Mouse (Mus musculus): ENCODE measurements around the gene Gm10722.
"Not testable (repeated sequence)": the region's sequence is repeated elsewhere in the genome, so short reads cannot be mapped to it uniquely, and the experiment has no call there.

Gm10722 gene

GRCm38 (mm10) chr9:3026136-3026535, 25.4 kb downstream of the Gm10722 start:
- not testable (repeated sequence) for DNase-seq

- not testable (repeated sequence) for DNase-seq
Observed at GRCm38 (mm10) chr9:3026741-3027140, 26.0 kb downstream of the Gm10722 start.

- not testable (repeated sequence) for DNase-seq
Observed at GRCm38 (mm10) chr9:3027200-3027599, 26.5 kb downstream of the Gm10722 start.

DNA sequence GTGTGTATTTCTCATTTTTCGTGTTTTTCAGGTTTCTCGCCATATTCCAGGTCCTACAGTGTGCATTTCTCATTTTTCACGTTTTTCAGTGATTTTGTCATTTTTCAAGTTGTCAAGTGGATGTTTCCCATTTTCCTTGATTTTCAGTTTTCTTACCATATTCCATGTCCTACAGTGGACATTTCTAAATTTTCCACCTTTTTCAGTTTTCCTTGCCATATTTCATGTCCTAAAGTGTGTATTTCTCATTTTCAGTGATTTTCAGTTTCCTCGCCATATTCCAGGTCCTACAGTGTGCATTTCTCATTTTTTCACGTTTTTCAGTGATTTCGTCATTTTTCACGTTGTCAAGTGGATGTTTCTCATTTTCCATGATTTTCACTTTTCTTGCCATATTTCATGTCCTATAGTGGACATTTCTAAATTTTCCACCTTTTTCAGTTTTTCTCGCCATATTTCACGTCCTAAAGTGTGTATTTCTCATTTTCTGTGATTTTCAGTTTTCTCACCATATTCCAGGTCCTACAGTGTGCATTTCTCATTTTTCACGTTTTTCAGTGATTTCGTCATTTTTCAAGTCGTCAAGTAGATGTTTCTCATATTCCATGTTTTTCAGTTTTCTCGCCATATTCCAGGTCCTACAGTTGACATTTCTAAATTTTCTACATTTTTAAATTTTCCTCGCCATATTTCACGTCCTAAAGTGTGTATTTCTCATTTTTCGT, 28.7 kb downstream of the Gm10722 start:
- peak; percentile 41 for DNase-seq

DNA sequence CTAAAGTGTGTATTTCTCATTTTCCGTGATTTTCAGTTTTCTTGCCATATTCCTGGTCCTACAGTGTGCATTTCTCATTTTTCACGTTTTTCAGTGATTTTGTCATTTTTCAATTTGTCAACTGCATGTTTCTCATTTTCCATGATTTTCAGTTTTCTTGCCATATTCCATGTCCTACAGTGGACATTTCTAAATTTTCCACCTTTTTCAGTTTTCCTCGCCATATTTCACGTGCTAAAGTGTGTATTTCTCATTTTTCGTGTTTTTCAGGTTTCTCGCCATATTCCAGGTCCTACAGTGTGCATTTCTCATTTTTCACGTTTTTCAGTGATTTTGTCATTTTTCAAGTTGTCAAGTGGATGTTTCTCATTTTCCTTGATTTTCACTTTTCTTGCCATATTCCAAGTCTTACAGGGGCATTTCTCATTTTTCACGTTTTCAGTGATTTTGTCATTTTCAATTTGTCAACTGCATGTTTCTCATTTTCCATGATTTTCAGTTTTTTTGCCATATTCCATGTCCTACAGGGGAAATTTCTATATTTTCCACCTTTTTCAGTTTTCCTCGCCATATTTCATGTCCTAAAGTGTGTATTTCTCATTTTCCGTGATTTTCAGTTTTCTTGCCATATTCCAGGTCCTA, 30.1 kb downstream of the Gm10722 start:
- DNase-seq = not testable (repeated sequence)

DNA sequence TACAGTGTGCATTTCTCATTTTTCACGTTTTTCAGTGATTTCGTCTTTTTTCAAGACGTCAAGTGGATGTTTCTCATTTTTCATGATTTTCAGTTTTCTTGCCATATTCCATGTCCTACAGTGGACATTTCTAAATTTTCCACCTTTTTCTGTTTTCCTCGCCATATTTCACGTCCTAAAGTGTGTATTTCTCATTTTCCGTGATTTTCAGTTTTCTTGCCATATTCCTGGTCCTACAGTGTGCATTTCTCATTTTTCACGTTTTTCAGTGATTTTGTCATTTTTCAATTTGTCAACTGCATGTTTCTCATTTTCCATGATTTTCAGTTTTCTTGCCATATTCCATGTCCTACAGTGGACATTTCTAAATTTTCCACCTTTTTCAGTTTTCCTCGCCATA, 33.6 kb downstream of the Gm10722 start, which contains the start of gene Gm17535:
TSS of gene Gm17535 (plus strand) at position 301 of the 400 bp plus-strand sequence.
- not testable (repeated sequence) for DNase-seq

GRCm38 (mm10) chr9:3036577-3036976, 35.9 kb downstream of the Gm10722 start, which contains the start of gene Gm10715:
Gene Gm10715 (plus strand): TSS chr9:3036877.
- DNase-seq = not testable (repeated sequence)

- not testable (repeated sequence) for DNase-seq
Observed at GRCm38 (mm10) chr9:3038161-3038560, 37.4 kb downstream of the Gm10722 start.

All from thymus, postnatal 14 days (tissue).